8 mouse cellular contexts compared by ENCODE assay signal in genomic region chr9:63109020-63109781, GRCm38 (mm10). TPM values are rescaled to one million over a fixed set of nuclear protein-coding genes. Genes with fewer than 3 reads are reported as not detected.
DNase-seq lines count a peak whose midpoint lies in the region; ATAC-seq and TF ChIP-seq lines count a peak whose summit lies in the region.

No protein-coding gene starts in this region.

- no peak overlapping the region for H3K27ac ChIP-seq in ES-Bruce4 (ENCODE audit: insufficient read depth, low read length)
- H3K27ac ChIP-seq in forebrain, embryonic 16.5 days (ENCODE audit: low read length) = peak overlapping the region; percentile 45
- peak overlapping the region; percentile 81 for H3K27ac ChIP-seq in liver, embryonic 15.5 days (replicated peaks)
- peak overlapping the region; percentile 56; the same call in 1 of the 2 replicates for H3K27ac ChIP-seq in neural tube, embryonic 11.5 days (ENCODE audit: low read depth, low read length)
- peak overlapping the region; percentile 98 for H3K27ac ChIP-seq in stomach, postnatal 0 days (replicated peaks)

- TF ChIP-seq CTCF in ES-Bruce4 (IDR thresholded peaks at IDR 0.05; ENCODE audit: low read depth, low read length) = no peak
- peak; percentile 38 for TF ChIP-seq CTCF in stomach, postnatal 0 days (IDR thresholded peaks at IDR 0.05; ENCODE audit: low read depth)

- peaks cover 2% of the 10 kb centered on the region for H3K4me1 ChIP-seq in ES-Bruce4 (ENCODE audit: control insufficient read depth, insufficient read depth, low read length)
- peaks cover 12% of the 10 kb centered on the region for H3K4me1 ChIP-seq in forebrain, embryonic 16.5 days (replicated peaks; ENCODE audit: control insufficient read depth, insufficient read depth, low read length)
- H3K4me1 ChIP-seq in liver, embryonic 15.5 days (replicated peaks) = peaks cover 14% of the 10 kb centered on the region
- peaks cover 10% of the 10 kb centered on the region for H3K4me1 ChIP-seq in neural tube, embryonic 11.5 days (ENCODE audit: control insufficient read depth, insufficient read depth, low read length)
- H3K4me1 ChIP-seq in stomach, postnatal 0 days (replicated peaks; ENCODE audit: control insufficient read depth, insufficient read depth) = no peaks in the 10 kb centered on the region

- under 1% methylated on average over 34 of the region's 34 CpGs for WGBS in forebrain, embryonic 16.5 days
- WGBS in liver, embryonic 15.5 days (ENCODE audit: insufficient replicate concordance) = 3% methylated on average over 34 of the region's 34 CpGs
- 1% methylated on average over 34 of the region's 34 CpGs for WGBS in neural tube, embryonic 11.5 days
- WGBS in stomach, postnatal 0 days = under 1% methylated on average over 34 of the region's 34 CpGs

- H3K4me2 ChIP-seq in forebrain, embryonic 16.5 days (ENCODE audit: low read length) = peak overlapping the region; percentile 85
- peak overlapping the region; percentile 59 for H3K4me2 ChIP-seq in liver, embryonic 15.5 days
- H3K4me2 ChIP-seq in neural tube, embryonic 11.5 days (ENCODE audit: low read depth) = peak overlapping the region; percentile 70
- peak overlapping the region; percentile 66 for H3K4me2 ChIP-seq in stomach, postnatal 0 days (replicated peaks; ENCODE audit: low read depth)

- H3K9ac ChIP-seq in ES-Bruce4 (ENCODE audit: low read depth, poor library complexity, severe bottlenecking) = peak overlapping the region; percentile 8; the same call in 1 of the 2 replicates
- peak overlapping the region; percentile 66 for H3K9ac ChIP-seq in forebrain, embryonic 16.5 days (replicated peaks; ENCODE audit: low read depth, low read length)
- peak overlapping the region; percentile 35; the same call in 1 of the 2 replicates for H3K9ac ChIP-seq in liver, embryonic 15.5 days
- H3K9ac ChIP-seq in neural tube, embryonic 11.5 days (ENCODE audit: low read length) = peak overlapping the region; percentile 77
- peak overlapping the region; percentile 73 for H3K9ac ChIP-seq in stomach, postnatal 0 days (ENCODE audit: low read length)

- peak; percentile 81 for ATAC-seq in forebrain, embryonic 16.5 days
- ATAC-seq in liver, embryonic 15.5 days (ENCODE audit: insufficient read depth) = peak; percentile 82
- ATAC-seq in neural tube, embryonic 11.5 days (ENCODE audit: insufficient read depth, low FRiP score, low TSS enrichment) = peak; percentile 53
- peak; percentile 90 for ATAC-seq in stomach, postnatal 0 days (ENCODE audit: low FRiP score, low TSS enrichment)

- H3K4me3 ChIP-seq in ES-Bruce4 (ENCODE audit: low read depth, low read length) = peak overlapping the region; percentile 47
- peak overlapping the region; percentile 50 for H3K4me3 ChIP-seq in forebrain, embryonic 16.5 days (replicated peaks; ENCODE audit: low read length)
- H3K4me3 ChIP-seq in liver, embryonic 15.5 days (replicated peaks) = peak overlapping the region; percentile 53
- peak overlapping the region; percentile 44 for H3K4me3 ChIP-seq in neural tube, embryonic 11.5 days (ENCODE audit: low read depth, low read length)
- peak overlapping the region; percentile 52 for H3K4me3 ChIP-seq in stomach, postnatal 0 days (ENCODE audit: low read depth, low read length)

- DNase-seq in cerebellum, adult 11-12 months = peak; percentile 72
- DNase-seq in heart, postnatal 14 days = peak; percentile 98 to 99
- DNase-seq in layer of hippocampus, adult 11-12 months (ENCODE audit: low spot score) = peak; percentile 94
- DNase-seq in neural tube, embryonic 11.5 days (ENCODE audit: low spot score) = peak; percentile 84
- DNase-seq in stomach, postnatal 0 days (ENCODE audit: low spot score) = peak; percentile 96

- H3K9me3 ChIP-seq in ES-Bruce4 (replicated peaks; ENCODE audit: control insufficient read depth, insufficient read depth, low read length, poor library complexity, severe bottlenecking) = no peaks in the 10 kb centered on the region
- H3K9me3 ChIP-seq in forebrain, embryonic 16.5 days (ENCODE audit: control insufficient read depth, low read length) = no peaks in the 10 kb centered on the region
- no peaks in the 10 kb centered on the region for H3K9me3 ChIP-seq in liver, embryonic 15.5 days (replicated peaks)
- no peaks in the 10 kb centered on the region for H3K9me3 ChIP-seq in neural tube, embryonic 11.5 days (ENCODE audit: control insufficient read depth, low read length)
- no peaks in the 10 kb centered on the region for H3K9me3 ChIP-seq in stomach, postnatal 0 days (ENCODE audit: control insufficient read depth, low read length)

- H3K36me3 ChIP-seq in ES-Bruce4 (ENCODE audit: control insufficient read depth, insufficient read depth, low read length, poor library complexity, severe bottlenecking) = no peaks in the 10 kb centered on the region
- H3K36me3 ChIP-seq in forebrain, embryonic 16.5 days (ENCODE audit: control insufficient read depth, insufficient read depth) = no peaks in the 10 kb centered on the region
- no peaks in the 10 kb centered on the region for H3K36me3 ChIP-seq in liver, embryonic 15.5 days (replicated peaks)
- H3K36me3 ChIP-seq in neural tube, embryonic 11.5 days (ENCODE audit: control insufficient read depth, insufficient read depth, low read length) = no peaks in the 10 kb centered on the region
- H3K36me3 ChIP-seq in stomach, postnatal 0 days (ENCODE audit: control insufficient read depth, insufficient read depth, low read length) = no peaks in the 10 kb centered on the region

- TF ChIP-seq POLR2A in ES-Bruce4 (IDR thresholded peaks at IDR 0.05; ENCODE audit: insufficient read depth, low read length) = no peak

- intact Hi-C loops in heart, postnatal 14 days (cut with DNase I) = loop anchor here (1.0 to 5.0 kb wide), 2 partner anchors 17 to 127 kb away; no protein-coding TSS in a partner anchor

- TF ChIP-seq EP300 in ES-Bruce4 (IDR thresholded peaks at IDR 0.05; ENCODE audit: insufficient read depth, low read depth, low read length) = peak; percentile 62; the same call in 1 of the 2 replicates
- peak; percentile 67 for TF ChIP-seq EP300 in stomach, postnatal 0 days (optimal IDR thresholded peaks at IDR 0.05)

- H3K27me3 ChIP-seq in ES-Bruce4 (ENCODE audit: control insufficient read depth, insufficient read depth, low read length, poor library complexity, severe bottlenecking) = no peaks in the 10 kb centered on the region
- no peaks in the 10 kb centered on the region for H3K27me3 ChIP-seq in forebrain, embryonic 16.5 days (replicated peaks; ENCODE audit: control insufficient read depth, insufficient read depth, low read length)
- H3K27me3 ChIP-seq in liver, embryonic 15.5 days = peaks cover 16% of the 10 kb centered on the region
- H3K27me3 ChIP-seq in neural tube, embryonic 11.5 days (ENCODE audit: control insufficient read depth, insufficient read depth, low read length) = no peaks in the 10 kb centered on the region
- H3K27me3 ChIP-seq in stomach, postnatal 0 days (ENCODE audit: control insufficient read depth, insufficient read depth, low read length) = no peaks in the 10 kb centered on the region

RNA-seq across cellular contexts. Expression of gene Skor1, which starts 39.6 kb away (rescaled TPM):
- not detected in 2 replicates for polyA plus RNA-seq in ES-Bruce4 (2011; ENCODE audit: insufficient read depth, insufficient read length, low read depth, missing spikeins)
- polyA plus RNA-seq in forebrain, embryonic 16.5 days (2015; fragmentation: Nextera tagmentation; extraction: Ambion mirVana) = 0.24 and 0.32 TPM in 2 replicates
- not detected for total RNA-seq in heart, postnatal 14 days (2021)
- not detected in 2 replicates for polyA plus RNA-seq in liver, embryonic 15.5 days (2015; fragmentation: Nextera tagmentation; extraction: Ambion mirVana)
- polyA plus RNA-seq in neural tube, embryonic 11.5 days (2014; fragmentation: Nextera tagmentation; extraction: Ambion mirVana) = 7.6 and 7.7 TPM in 2 replicates
- polyA plus RNA-seq in stomach, postnatal 0 days (2015; fragmentation: Nextera tagmentation; extraction: Ambion mirVana) = not detected in 2 replicates

Comparison
In these comparisons a context has a peak if more than half of its experiments do, and no peak if none do; other contexts are left out.
1. H3K9ac ChIP-seq: peak in every context shown above with its lines; median percentile 77 in neural tube, embryonic 11.5 days; 73 in stomach, postnatal 0 days; 66 in forebrain, embryonic 16.5 days; 35 in liver, embryonic 15.5 days; 8 in ES-Bruce4.